Mouse (Mus musculus) C2C12 (cell line): ENCODE measurements around the gene Tmco4.

Source experiments
- CTCF ChIP-seq: IDR thresholded peaks from one replicate; pipeline ENCODE4 v1.5.1; 2011; ENCODE audit not compliant: control insufficient read depth, insufficient read depth, insufficient read length
- MAX ChIP-seq: IDR thresholded peaks from one replicate; pipeline ENCODE4 v1.6.1; 2011; ENCODE audit warnings: mild to moderate bottlenecking, control low read depth
- MYOD1 ChIP-seq: IDR thresholded peaks from one replicate; pipeline ENCODE4 v1.6.1; 2011; ENCODE audit warnings: low read depth; ENCODE audit not compliant: control insufficient read depth, insufficient read length
- MYOG ChIP-seq: IDR thresholded peaks from one replicate; pipeline ENCODE4 v1.6.1; 2011; ENCODE audit not compliant: control insufficient read depth, insufficient read length; ENCODE audit errors: extremely low read depth
- USF1 ChIP-seq: IDR thresholded peaks from one replicate; pipeline ENCODE4 v1.6.1; 2011; ENCODE audit warnings: low read depth, mild to moderate bottlenecking, control low read depth, moderate library complexity

DNA sequence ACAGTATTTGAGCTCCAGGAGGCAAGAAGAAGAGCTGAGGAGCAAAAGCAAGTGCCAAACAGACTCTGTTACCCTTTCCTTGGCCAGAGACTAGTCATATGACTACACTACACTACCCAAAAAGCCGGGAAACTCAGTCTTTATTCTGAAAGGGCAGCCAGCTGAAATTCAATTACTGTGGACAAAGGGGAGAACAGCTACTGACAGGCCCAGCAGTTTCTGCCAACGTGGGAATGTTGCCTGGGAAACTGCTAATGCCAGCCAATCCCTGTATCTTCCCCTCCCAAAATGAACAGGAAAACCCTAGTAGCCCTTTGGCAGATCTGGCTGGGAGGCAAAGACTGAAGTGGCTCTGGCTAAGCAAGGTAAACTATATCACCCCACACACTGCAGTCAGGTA, 51.7 kb downstream of the Tmco4 start:
- TF ChIP-seq CTCF (no peak), MYOG (no peak), USF1 (no peak), MAX (no peak), MYOD1 (no peak)
